Mouse (Mus musculus) ES-E14 (cell line): ENCODE measurements around the gene Arhgap32.

ENCODE experiments used
- CHD2 ChIP-seq: IDR thresholded peaks from 2 replicates; pipeline ENCODE4 v1.6.1; 2014; ENCODE audit warnings: mild to moderate bottlenecking, low read depth, low read length, inconsistent platforms
- HCFC1 ChIP-seq: IDR thresholded peaks from 2 replicates; pipeline ENCODE4 v1.6.1; 2012; ENCODE audit warnings: low read length, inconsistent platforms, borderline replicate concordance; ENCODE audit not compliant: insufficient read depth
- ZC3H11A ChIP-seq: IDR thresholded peaks from 2 replicates; pipeline ENCODE4 v1.6.1; 2012; ENCODE audit warnings: low read depth, mild to moderate bottlenecking, inconsistent platforms, low read length, borderline replicate concordance

DNA sequence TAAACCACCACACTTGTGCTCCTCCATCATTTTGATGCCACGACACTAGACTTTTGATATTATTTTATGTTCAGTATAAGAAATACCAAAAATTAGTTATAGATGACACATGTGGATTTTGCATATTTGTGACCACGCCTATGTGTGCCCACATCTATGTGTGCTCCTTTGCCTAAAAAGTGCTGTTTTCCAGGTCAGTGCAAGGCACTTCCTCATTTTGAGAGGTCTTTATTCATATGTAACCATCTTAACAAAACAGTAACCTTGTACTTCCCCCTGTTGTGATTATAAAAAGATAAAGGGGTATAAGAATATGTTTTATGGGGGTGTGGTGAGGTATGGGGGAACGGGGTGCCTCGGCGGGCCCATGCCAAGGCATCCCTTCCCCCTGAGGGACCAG lies 22.7 kb downstream of the Arhgap32 start:
- TF ChIP-seq CHD2 (no peak), ZC3H11A (no peak), HCFC1 (no peak)
